Mouse (Mus musculus): ENCODE measurements around the gene Cox7b. TPM values are rescaled to one million over a fixed set of nuclear protein-coding genes. Genes with fewer than 3 reads are reported as not detected.
"Not testable (repeated sequence)": the region's sequence is repeated elsewhere in the genome, so short reads cannot be mapped to it uniquely, and the experiment has no call there.

Gene Cox7b
- 289 and 395 TPM in 2 replicates for polyA plus RNA-seq (2012; rRNA removed)

- TF ChIP-seq POLR2A (IDR thresholded peaks at IDR 0.05; ENCODE audit: borderline replicate concordance, extremely low read depth, insufficient read depth, insufficient read length, poor library complexity, severe bottlenecking) = 0 out of 2 replicates have a peak, but pooled peaks have one; percentile 31
- TF ChIP-seq CTCF (IDR thresholded peaks at IDR 0.05; ENCODE audit: borderline replicate concordance, extremely low read depth, insufficient read depth, insufficient read length) = no peak
- peak; percentile 96 for DNase-seq (ENCODE audit: low read depth)
Measured at GRCm38 (mm10) chrX:106015571-106016322, at the start of gene Cox7b. Gene Cox7b, plus strand, starts transcription at chrX:106015700.

GRCm38 (mm10) chrX:106001605-106002004, 13.9 kb upstream of the Cox7b start:
- TF ChIP-seq CTCF (IDR thresholded peaks at IDR 0.05; ENCODE audit: borderline replicate concordance, extremely low read depth, insufficient read depth, insufficient read length) (no peak), POLR2A (IDR thresholded peaks at IDR 0.05; ENCODE audit: borderline replicate concordance, extremely low read depth, insufficient read depth, insufficient read length, poor library complexity, severe bottlenecking) (no peak)
- peak; percentile 15 for DNase-seq (ENCODE audit: low read depth)

GRCm38 (mm10) chrX:106010762-106011161, 4.7 kb upstream of the Cox7b start:
- TF ChIP-seq POLR2A (IDR thresholded peaks at IDR 0.05; ENCODE audit: borderline replicate concordance, extremely low read depth, insufficient read depth, insufficient read length, poor library complexity, severe bottlenecking) = no peak
- TF ChIP-seq CTCF (IDR thresholded peaks at IDR 0.05; ENCODE audit: borderline replicate concordance, extremely low read depth, insufficient read depth, insufficient read length) = no peak
- no peak for DNase-seq (ENCODE audit: low read depth)

- TF ChIP-seq CTCF (IDR thresholded peaks at IDR 0.05; ENCODE audit: borderline replicate concordance, extremely low read depth, insufficient read depth, insufficient read length) (no peak), POLR2A (IDR thresholded peaks at IDR 0.05; ENCODE audit: borderline replicate concordance, extremely low read depth, insufficient read depth, insufficient read length, poor library complexity, severe bottlenecking) (peak; percentile 23; the same call in 1 of the 2 replicates)
- DNase-seq (ENCODE audit: low read depth) = peak; percentile 96
Measured at GRCm38 (mm10) chrX:106011465-106012159, 3.9 kb upstream of the Cox7b start, which contains the start of gene Magt1. Gene Magt1, minus strand, starts transcription at chrX:106011906.

GRCm38 (mm10) chrX:106012559-106012958, 2.9 kb upstream of the Cox7b start:
- no peak for DNase-seq (ENCODE audit: low read depth)
- TF ChIP-seq CTCF (IDR thresholded peaks at IDR 0.05; ENCODE audit: borderline replicate concordance, extremely low read depth, insufficient read depth, insufficient read length) = no peak
- no peak for TF ChIP-seq POLR2A (IDR thresholded peaks at IDR 0.05; ENCODE audit: borderline replicate concordance, extremely low read depth, insufficient read depth, insufficient read length, poor library complexity, severe bottlenecking)

- DNase-seq (ENCODE audit: low read depth) = peak; percentile 56
- peak; percentile 49; the same call in 1 of the 2 replicates for TF ChIP-seq CTCF (IDR thresholded peaks at IDR 0.05; ENCODE audit: borderline replicate concordance, extremely low read depth, insufficient read depth, insufficient read length)
- TF ChIP-seq POLR2A (IDR thresholded peaks at IDR 0.05; ENCODE audit: borderline replicate concordance, extremely low read depth, insufficient read depth, insufficient read length, poor library complexity, severe bottlenecking) = no peak
Measured at GRCm38 (mm10) chrX:106013217-106013616, 2.3 kb upstream of the Cox7b start.

- not testable (repeated sequence) for DNase-seq (ENCODE audit: low read depth)
Measured at GRCm38 (mm10) chrX:106014741-106015377, 641 bp upstream of the Cox7b start.

- no peak for TF ChIP-seq POLR2A (IDR thresholded peaks at IDR 0.05; ENCODE audit: borderline replicate concordance, extremely low read depth, insufficient read depth, insufficient read length, poor library complexity, severe bottlenecking)
- TF ChIP-seq CTCF (IDR thresholded peaks at IDR 0.05; ENCODE audit: borderline replicate concordance, extremely low read depth, insufficient read depth, insufficient read length) = no peak
- DNase-seq (ENCODE audit: low read depth) = no peak
Measured at GRCm38 (mm10) chrX:106017102-106017501, 1.6 kb downstream of the Cox7b start.

- DNase-seq (ENCODE audit: low read depth) = no peak
- TF ChIP-seq CTCF (IDR thresholded peaks at IDR 0.05; ENCODE audit: borderline replicate concordance, extremely low read depth, insufficient read depth, insufficient read length) (no peak), POLR2A (IDR thresholded peaks at IDR 0.05; ENCODE audit: borderline replicate concordance, extremely low read depth, insufficient read depth, insufficient read length, poor library complexity, severe bottlenecking) (no peak)
Measured at GRCm38 (mm10) chrX:106017516-106017915, 2.0 kb downstream of the Cox7b start.

- TF ChIP-seq CTCF (IDR thresholded peaks at IDR 0.05; ENCODE audit: borderline replicate concordance, extremely low read depth, insufficient read depth, insufficient read length) = peak; percentile 70
- peak; percentile 70; the same call in 1 of the 2 replicates for TF ChIP-seq POLR2A (IDR thresholded peaks at IDR 0.05; ENCODE audit: borderline replicate concordance, extremely low read depth, insufficient read depth, insufficient read length, poor library complexity, severe bottlenecking)
- peak; percentile 97 for DNase-seq (ENCODE audit: low read depth)
Measured at GRCm38 (mm10) chrX:106026418-106027342, 11.2 kb downstream of the Cox7b start, which contains the start of gene Atp7a. Gene Atp7a, plus strand, starts transcription at chrX:106027276.
